Mouse (Mus musculus) CH12.LX (cell line): ENCODE data around the gene Cisd2. TPM values are rescaled to one million over a fixed set of nuclear protein-coding genes. Genes with fewer than 3 reads are reported as not detected.

Experiments
- DNase-seq: peaks from one replicate; pipeline ENCODE4 v3.0.0-alpha.2; 2013; ENCODE audit errors: extremely low read depth
- H3K27ac ChIP-seq: 2 replicates; pipeline ENCODE4 v1.5.1; 2012; ENCODE audit warnings: low read depth, mild to moderate bottlenecking, control low read depth, moderate library complexity; ENCODE audit not compliant: insufficient read depth
- H3K27me3 ChIP-seq: replicated peaks from 2 replicates; pipeline ENCODE3; 2012; ENCODE audit warnings: inconsistent platforms
- H3K36me3 ChIP-seq, 2 experiments: replicated peaks in 1 of 2; 2 replicates each; pipeline versions ENCODE3 to v1.6.1; 2012; ENCODE audit warnings: inconsistent platforms in 1 of 2, low read length in 1 of 2, mild to moderate bottlenecking in 1 of 2, mixed read lengths in 1 of 2, moderate library complexity in 1 of 2; ENCODE audit not compliant: control insufficient read depth in 1 of 2, insufficient read depth in 1 of 2
- H3K4me1 ChIP-seq, 2 experiments: 2 replicates each; pipeline ENCODE4 v1.6.1; 2012; ENCODE audit warnings: inconsistent platforms in 1 of 2, moderate library complexity in 1 of 2; ENCODE audit not compliant: insufficient read depth in 2 of 2, control insufficient read depth in 1 of 2
- H3K4me2 ChIP-seq: 2 replicates; pipeline ENCODE4 v1.6.1; 2012; ENCODE audit warnings: low read depth, mild to moderate bottlenecking, control low read depth; ENCODE audit not compliant: poor library complexity, insufficient read depth, severe bottlenecking
- H3K4me3 ChIP-seq, 3 experiments: fragments of 150-350 bp in 1 of 3; sonication (generic) in 1 of 3; replicated peaks in 1 of 3; 2 replicates each; pipeline versions ENCODE3 to v1.5.1; 2011 to 2012; ENCODE audit warnings: low read depth in 2 of 3, low read length in 2 of 3, mild to moderate bottlenecking in 2 of 3, moderate library complexity in 2 of 3, control low read depth in 1 of 3, improper control_type of control experiment in 1 of 3, inconsistent platforms in 1 of 3, mixed read lengths in 1 of 3; ENCODE audit not compliant: poor library complexity in 1 of 3
- H3K79me2 ChIP-seq: replicated peaks from 2 replicates; pipeline ENCODE4 v1.6.1; 2012; ENCODE audit warnings: mild to moderate bottlenecking, moderate library complexity; ENCODE audit not compliant: control insufficient read depth, poor library complexity, insufficient read depth, severe bottlenecking; ENCODE audit errors: extremely low read depth
- H3K9ac ChIP-seq: 2 replicates; pipeline ENCODE4 v1.6.1; 2012; ENCODE audit warnings: low read depth, mild to moderate bottlenecking, control low read depth, moderate library complexity; ENCODE audit not compliant: insufficient read depth
- H3K9me3 ChIP-seq: replicated peaks from 2 replicates; pipeline ENCODE3; 2012; ENCODE audit warnings: low read length, inconsistent platforms, mixed read lengths
- CTCF ChIP-seq, 2 experiments: IDR thresholded peaks in 1 of 2; conservative IDR thresholded peaks in 1 of 2; 2 replicates each; pipeline ENCODE4 v1.5.1; 2011 to 2012; ENCODE audit warnings: low read depth in 2 of 2, low read length in 2 of 2, improper control_type of control experiment in 1 of 2, inconsistent platforms in 1 of 2, mild to moderate bottlenecking in 1 of 2, moderate library complexity in 1 of 2
- JUND ChIP-seq: conservative IDR thresholded peaks from 2 replicates; pipeline ENCODE4 v1.6.1; 2011; ENCODE audit warnings: low read depth, low read length, improper control_type of control experiment
- KAT2A ChIP-seq: IDR thresholded peaks from 2 replicates; pipeline ENCODE4 v1.6.1; 2012; ENCODE audit warnings: low read length, improper control_type of control experiment, inconsistent platforms; ENCODE audit not compliant: insufficient replicate concordance
- MAFK ChIP-seq: IDR thresholded peaks from 2 replicates; pipeline ENCODE4 v1.6.1; 2011; ENCODE audit warnings: low read length, improper control_type of control experiment; ENCODE audit not compliant: insufficient replicate concordance
- MXI1 ChIP-seq: IDR thresholded peaks from 2 replicates; pipeline ENCODE4 v1.6.1; 2011; ENCODE audit warnings: mild to moderate bottlenecking, low read depth, low read length, improper control_type of control experiment
- MYC ChIP-seq: IDR thresholded peaks from 2 replicates; pipeline ENCODE4 v1.6.1; 2011; ENCODE audit warnings: low read depth, mild to moderate bottlenecking, improper control_type of control experiment, low read length
- POLR2A ChIP-seq: IDR thresholded peaks from 2 replicates; pipeline ENCODE4 v1.6.1; 2011; ENCODE audit warnings: low read depth, mild to moderate bottlenecking, improper control_type of control experiment, low read length
- RAD21 ChIP-seq: IDR thresholded peaks from 2 replicates; pipeline ENCODE4 v1.6.1; 2011; ENCODE audit warnings: low read depth, mild to moderate bottlenecking, low read length, improper control_type of control experiment, moderate library complexity
- SMC3 ChIP-seq: IDR thresholded peaks from 2 replicates; pipeline ENCODE4 v1.6.1; 2011; ENCODE audit warnings: low read depth, low read length, improper control_type of control experiment
- TCF12 ChIP-seq: IDR thresholded peaks from 2 replicates; pipeline ENCODE4 v1.6.1; 2014; ENCODE audit warnings: low read depth, mild to moderate bottlenecking, inconsistent platforms, low read length, improper control_type of control experiment
- UBTF ChIP-seq: IDR thresholded peaks from 2 replicates; pipeline ENCODE4 v1.6.1; 2012; ENCODE audit warnings: low read depth, mild to moderate bottlenecking, inconsistent platforms, low read length, improper control_type of control experiment, moderate library complexity
- USF1 ChIP-seq: IDR thresholded peaks from 2 replicates; pipeline ENCODE4 v1.6.1; 2014; ENCODE audit warnings: low read depth, mild to moderate bottlenecking, inconsistent platforms, low read length, improper control_type of control experiment
- ZKSCAN1 ChIP-seq: IDR thresholded peaks from 2 replicates; pipeline ENCODE4 v1.6.1; 2012; ENCODE audit warnings: low read depth, inconsistent platforms, low read length, improper control_type of control experiment, borderline replicate concordance
- dilution Hi-C: fragments of 300-500 bp; cut with MboI; formaldehyde crosslinking; loops from 2 replicates; pipeline ENCODE4 v1.14.3; 2020; ENCODE audit warnings: low sequenced_read_pairs; ENCODE audit not compliant: extremely low pct_unique_long_range_greater_than_20kb, extremely low pct_ligation_motif_present
- in situ Hi-C: fragments of 300-500 bp; cut with MboI; formaldehyde crosslinking; loops from 3 replicates; pipeline ENCODE4 v1.14.3; 2019; ENCODE audit warnings: low sequenced_read_pairs, low pct_ligation_motif_present, low pct_unique_long_range_greater_than_20kb, mixed read lengths
- polyA plus RNA-seq: library from polyadenylated mRNA; unstranded; fragments of >175 nt; gene quantifications from 2 replicates; pipeline ENCODE4 v1.2.1, GENCODE M21; 2012; ENCODE audit warnings: low read depth; ENCODE audit not compliant: insufficient read length
- total RNA-seq, 2 experiments: library from RNA; depleted of rRNA; stranded (reverse); fragments of 300-350 nt in 1 of 2; fragments of >200 nt in 1 of 2; gene quantifications; 2 replicates each; pipeline ENCODE4 v1.2.3; 2012 to 2014

Cisd2 gene
- total and polyA plus RNA-seq, 3 experiments = 36.4 to 62.0 (median 58.2) TPM

GRCm38 (mm10) chr3:135411056-135411455, 12.7 kb downstream of the Cisd2 start (continued):
- TF ChIP-seq POLR2A = no peak
- no peak for TF ChIP-seq USF1

- Histone ChIP-seq H3K4me1 (peaks cover 0 to 14% of the 10 kb centered on the region in 2 experiments; a peak in 1 of 4 replicates), H3K27ac (no peak overlapping the region), H3K4me3 (no peak overlapping the region), H3K36me3 (peaks cover 34 to 82% of the 10 kb centered on the region in 2 experiments), H3K79me2 (peaks cover 30% of the 10 kb centered on the region), H3K9me3 (peaks cover 9% of the 10 kb centered on the region)
- in situ Hi-C loops = no loop called here
- no peak for DNase-seq
- dilution Hi-C loops = no loop called here
- TF ChIP-seq MYC = 0 out of 2 replicates have a peak, but pooled peaks have one; percentile 28
- TF ChIP-seq CTCF (conservative IDR thresholded peaks at IDR 0.05 in 1 of 2, IDR thresholded peaks at IDR 0.05 in 1 of 2; ENCODE audit: low read depth in 2 of 2, low read length in 2 of 2) = peak in 1 of 2 experiments; percentile 56; a peak in 2 of 4 replicates
- TF ChIP-seq SMC3 = peak; percentile 39
- no peak for TF ChIP-seq MAFK
- no peak for TF ChIP-seq UBTF
- TF ChIP-seq TCF12 = no peak
- TF ChIP-seq RAD21 = peak; percentile 33
- TF ChIP-seq, all 38 proteins: peak for 4
- H3K27me3 ChIP-seq = no peaks in the 10 kb centered on the region
- no peak overlapping the region for H3K9ac ChIP-seq
- no peak overlapping the region for H3K4me2 ChIP-seq
These were observed 14.5 kb downstream of the Cisd2 start for GRCm38 (mm10) chr3:135409219-135409618.

GRCm38 (mm10) chr3:135407351-135407750, 16.4 kb downstream of the Cisd2 start:
- Histone ChIP-seq H3K27ac (no peak overlapping the region), H3K9ac (no peak overlapping the region), H3K4me2 (no peak overlapping the region), H3K4me1 (peaks cover 0 to 15% of the 10 kb centered on the region in 2 experiments; a peak in 3 of 4 replicates), H3K4me3 (no peak overlapping the region), H3K36me3 (peaks cover 32 to 68% of the 10 kb centered on the region in 2 experiments), H3K27me3 (no peaks in the 10 kb centered on the region), H3K9me3 (peaks cover 9% of the 10 kb centered on the region), H3K79me2 (peaks cover 13% of the 10 kb centered on the region)
- dilution Hi-C loops (no loop called here), in situ Hi-C loops (no loop called here)
- TF ChIP-seq JUND (no peak), ZKSCAN1 (no peak), MXI1 (no peak), TCF12 (no peak)
- no peak for DNase-seq

GRCm38 (mm10) chr3:135404599-135404998, 19.1 kb downstream of the Cisd2 start:
- H3K4me1 ChIP-seq = peaks cover 2 to 17% of the 10 kb centered on the region in 2 experiments; a peak in 3 of 4 replicates
- H3K9ac ChIP-seq = no peak overlapping the region
- in situ Hi-C loops (loop anchor here (5.0 kb wide), 3 partner anchors 112 to 323 kb away; no protein-coding TSS in a partner anchor), dilution Hi-C loops (no loop called here)
- peaks cover 17 to 46% of the 10 kb centered on the region in 2 experiments for H3K36me3 ChIP-seq
- H3K4me2 ChIP-seq = no peak overlapping the region
- no peak overlapping the region for H3K4me3 ChIP-seq
- no peaks in the 10 kb centered on the region for H3K27me3 ChIP-seq
- no peak overlapping the region for H3K27ac ChIP-seq
- peaks cover 3% of the 10 kb centered on the region for H3K9me3 ChIP-seq
- DNase-seq = no peak
- peak; percentile 28 for TF ChIP-seq RAD21
- no peak for TF ChIP-seq USF1
- no peak for TF ChIP-seq KAT2A
- peak in 1 of 2 experiments; percentile 34; a peak in 2 of 4 replicates for TF ChIP-seq CTCF (conservative IDR thresholded peaks at IDR 0.05 in 1 of 2, IDR thresholded peaks at IDR 0.05 in 1 of 2; ENCODE audit: low read depth in 2 of 2, low read length in 2 of 2)
- peak; percentile 27 for TF ChIP-seq SMC3
- TF ChIP-seq, all 38 proteins: peak for 3
- H3K79me2 ChIP-seq = peaks cover 2% of the 10 kb centered on the region
